30 mouse cellular contexts compared by ENCODE assay signal in genomic region chr5:90834436-90834835, GRCm38 (mm10). TPM values are rescaled to one million over a fixed set of nuclear protein-coding genes. Genes with fewer than 3 reads are reported as not detected.
"Had no signal": no experiment of that assay in that cellular context is flagged by ENCODE, and none has a peak within 500 bp of the region (broad histone marks: within the 10 kb centered on the region; RNA-seq: fewer than 3 reads in every experiment).

No protein-coding gene starts in this region.

- H3K4me1 ChIP-seq: hindbrain, embryonic 13.5 days; hindbrain, embryonic 15.5 days; limb, embryonic 10.5 days; limb, embryonic 12.5 days; liver, embryonic 12.5 days had no signal

- H3K4me3 ChIP-seq: heart, adult 2 months; heart, embryonic 13.5 days; heart, embryonic 15.5 days; hindbrain, embryonic 13.5 days; hindbrain, embryonic 15.5 days; intestine, embryonic 15.5 days; layer of hippocampus, adult 2 months; left cerebral cortex, adult 2 months; limb, embryonic 10.5 days; limb, embryonic 12.5 days; liver, embryonic 12.5 days had no signal

- H3K27ac ChIP-seq: heart, adult 2 months; heart, embryonic 13.5 days; heart, embryonic 15.5 days; hindbrain, embryonic 13.5 days; hindbrain, embryonic 15.5 days; hindbrain, postnatal 0 days; intestine, embryonic 15.5 days; layer of hippocampus, adult 2 months; left cerebral cortex, adult 2 months; limb, embryonic 10.5 days; limb, embryonic 12.5 days; liver, embryonic 12.5 days; liver, embryonic 14.5 days had no signal

- DNase-seq: gastrocnemius, postnatal 14 days; gastrocnemius, postnatal 36 days; heart, adult 11 months; heart, adult 2 months; heart, postnatal 14 days; heart, postnatal 36 days; kidney, adult 18-20 months; kidney, adult 8-10 months; kidney, postnatal 10 days; kidney, postnatal 25 days; kidney, postnatal 4 days had no signal

RNA-seq across cellular contexts. Expression of gene Cxcl15, which starts 40.1 kb away (rescaled TPM):
- polyA plus RNA-seq: gonadal fat pad, adult 2 months; hindbrain, embryonic 13.5 days; hindbrain, embryonic 15.5 days; hindbrain, postnatal 0 days; kidney, embryonic 14.5 days; limb, embryonic 10.5 days; limb, embryonic 12.5 days; liver, adult 2 months; liver, embryonic 12.5 days; liver, embryonic 14.5 days had no signal

RNA-seq across cellular contexts. Expression of gene Cxcl3, which starts 48.5 kb away (rescaled TPM):
- polyA plus RNA-seq: heart, adult 2 months; heart, embryonic 11.5 days; heart, embryonic 13.5 days; heart, embryonic 15.5 days; heart, postnatal 0 days; hindbrain, embryonic 13.5 days; intestine, postnatal 0 days; kidney, embryonic 14.5 days; kidney, embryonic 16.5 days; limb, embryonic 10.5 days; limb, embryonic 12.5 days; liver, adult 2 months; liver, embryonic 12.5 days had no signal

RNA-seq across cellular contexts. Expression of gene Cxcl1, which starts 56.6 kb away (rescaled TPM):
- polyA plus RNA-seq: hindbrain, embryonic 13.5 days had no signal
